Mouse (Mus musculus): ENCODE results near the gene Etd.
"Not testable (repeated sequence)": the region's sequence is repeated elsewhere in the genome, so short reads cannot be mapped to it uniquely, and the experiment has no call there.

The Etd gene

DNA sequence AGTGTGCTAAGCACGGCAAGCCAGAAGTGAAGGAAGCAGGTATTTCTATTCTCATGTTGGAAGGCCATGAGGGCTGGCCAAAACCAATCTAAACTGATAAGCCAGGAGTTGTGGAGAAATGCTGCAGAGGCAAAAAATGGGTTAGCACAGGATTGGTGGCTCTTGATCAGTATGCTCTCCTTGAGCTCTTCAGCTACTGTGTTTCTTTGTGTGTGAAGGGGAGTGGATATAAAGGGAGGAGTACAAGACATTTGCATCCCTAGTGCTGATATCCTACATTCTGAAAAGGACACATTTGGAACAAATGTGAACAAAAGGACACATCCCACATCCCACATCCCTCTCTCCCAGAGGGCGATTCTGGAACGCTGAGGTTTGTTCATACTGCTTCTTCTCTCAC is at the start of gene Etd:
TSS of gene Etd (plus strand) at position 301 of the 400 bp plus-strand sequence.
- no peak for DNase-seq (ENCODE audit: inconsistent age in 2 of 2, low spot score in 1 of 2)

DNA sequence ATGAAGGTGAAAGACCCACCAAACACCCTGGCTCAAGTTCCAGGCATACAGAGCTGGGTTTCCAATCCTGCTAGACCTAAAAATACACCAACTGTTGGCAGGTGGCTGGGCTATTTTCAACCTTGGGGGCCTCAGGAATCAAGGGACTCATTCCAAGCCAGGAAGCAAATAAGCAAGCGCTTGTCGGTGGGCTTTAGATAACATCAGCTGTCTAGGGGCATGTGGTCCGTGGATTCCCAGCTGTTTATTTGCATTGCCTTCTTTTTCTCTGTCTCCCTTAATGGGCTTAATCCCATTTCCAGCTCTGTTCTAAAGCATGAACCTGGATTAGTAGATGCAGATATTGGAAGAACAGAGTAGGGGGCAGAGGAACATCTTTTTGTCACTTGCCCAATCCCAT is 48.4 kb upstream of the Etd start:
- DNase-seq (ENCODE audit: inconsistent age in 2 of 2, low spot score in 1 of 2), result no peak

DNA sequence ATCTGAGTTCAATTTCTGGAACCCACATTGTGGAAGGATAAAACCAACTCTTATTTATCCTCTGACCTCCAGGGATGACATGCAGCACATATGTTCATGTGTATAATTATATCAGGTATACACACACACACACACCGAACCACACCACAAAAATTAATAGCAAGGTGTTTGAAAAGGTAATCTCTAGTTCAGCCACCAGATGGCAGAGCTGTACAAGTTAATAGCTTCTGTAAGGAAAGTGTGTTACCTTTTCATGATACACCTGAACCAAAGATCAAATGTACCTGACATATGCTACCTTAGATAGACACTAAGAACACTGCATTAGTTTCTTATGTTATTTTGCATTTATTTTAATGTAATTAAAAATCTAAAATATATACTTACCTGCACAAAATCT is 1.8 kb upstream of the Etd start:
- peak in 1 of 2 experiments; percentile 37 for DNase-seq (ENCODE audit: inconsistent age in 2 of 2, low spot score in 1 of 2)

DNA sequence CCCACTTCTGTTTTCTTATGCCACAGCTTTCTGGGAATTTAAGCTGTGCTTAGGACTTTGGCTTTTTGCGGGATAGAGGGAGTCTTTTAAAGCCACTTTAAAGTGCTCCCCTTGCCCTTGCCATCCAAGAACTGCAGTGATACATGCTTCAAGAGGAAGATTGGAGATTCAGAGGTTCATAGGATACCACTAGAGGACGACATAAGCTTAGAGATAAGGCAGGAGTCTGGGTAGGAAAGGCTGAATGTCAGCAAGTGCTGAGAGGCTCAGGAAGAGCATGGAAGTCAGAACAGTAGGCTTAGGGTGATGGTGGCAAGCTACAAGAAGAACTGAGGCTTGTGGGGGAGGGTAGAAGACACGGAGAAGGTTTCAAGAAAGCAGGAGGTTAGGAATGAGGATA is 24.9 kb downstream of the Etd start:
- peak in 1 of 2 experiments; percentile 63 for DNase-seq (ENCODE audit: inconsistent age in 2 of 2, low spot score in 1 of 2)

DNA sequence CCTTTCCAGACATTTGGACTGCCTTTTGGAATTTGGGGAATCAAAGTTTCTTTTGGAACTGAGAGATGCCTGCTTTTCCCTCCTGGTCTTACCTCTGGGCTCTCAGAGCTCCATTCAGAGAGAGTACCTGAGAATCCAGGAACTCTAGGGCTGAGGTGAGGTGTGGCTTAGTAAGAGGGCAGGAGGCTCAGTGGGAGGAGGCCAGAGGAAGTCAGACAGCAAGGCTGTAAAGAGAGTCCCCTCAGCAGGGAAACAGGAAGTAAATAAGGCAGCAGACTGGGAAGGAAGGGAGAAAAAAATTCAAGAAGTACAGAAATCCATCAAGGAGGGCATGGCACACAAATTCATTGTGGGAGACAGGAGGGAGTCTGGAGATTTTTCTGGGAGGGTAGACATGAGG is 29.5 kb downstream of the Etd start:
- DNase-seq (ENCODE audit: inconsistent age in 2 of 2, low spot score in 1 of 2), result not testable (repeated sequence)
